Mouse (Mus musculus) adrenal gland, adult 8-10 months (tissue): ENCODE measurements around the gene Gmds. TPM values are rescaled to one million over a fixed set of nuclear protein-coding genes. Genes with fewer than 3 reads are reported as not detected.

Source experiments
- DNase-seq: peaks from one replicate; pipeline ENCODE4 v3.0.0; 2022
- total RNA-seq, 4 experiments: library from RNA; stranded (reverse); gene quantifications; 2 replicates each; pipeline ENCODE4 v1.2.4; 2022

Gene Gmds
- total RNA-seq, 4 experiments from 2014 or later: 7.1 to 8.6 (median 7.5) TPM

DNA sequence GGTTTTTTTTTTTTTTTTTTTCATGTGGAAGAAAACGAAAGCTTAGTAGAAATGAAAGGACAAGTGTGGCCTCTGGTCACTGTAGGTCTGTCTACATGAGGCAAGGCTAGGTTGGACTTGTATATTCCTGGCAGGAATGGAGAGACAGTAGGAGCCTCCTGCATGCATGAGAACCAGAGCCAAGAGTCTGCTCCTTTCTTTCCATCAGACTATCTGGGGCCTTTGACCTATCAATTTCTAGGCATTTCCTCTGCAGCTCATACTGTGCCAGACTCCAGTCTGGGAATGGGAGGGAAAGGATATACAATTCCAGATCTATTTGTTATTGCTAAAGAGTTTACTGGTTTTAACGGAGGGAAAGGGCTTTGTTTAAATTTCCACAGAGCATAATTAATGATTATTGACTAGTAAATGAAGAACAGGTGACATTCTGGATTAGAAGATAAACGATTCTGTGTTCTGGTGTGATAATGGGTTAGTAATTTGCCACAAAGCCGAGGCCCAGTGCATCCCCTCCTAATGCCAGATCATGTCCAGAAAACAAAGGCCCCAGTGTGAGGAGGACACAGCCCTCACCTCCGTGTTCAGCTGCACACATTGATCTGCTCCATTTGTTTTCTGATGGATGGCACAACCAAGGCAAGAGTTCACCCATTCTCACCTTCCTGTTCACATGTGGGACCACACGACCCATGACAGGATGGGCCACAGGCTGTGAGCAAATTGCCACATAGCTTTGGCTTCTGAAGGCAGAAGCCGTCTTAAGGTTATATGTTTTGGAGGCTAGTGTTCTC, 394.9 kb downstream of the Gmds start:
- no peak for DNase-seq

DNA sequence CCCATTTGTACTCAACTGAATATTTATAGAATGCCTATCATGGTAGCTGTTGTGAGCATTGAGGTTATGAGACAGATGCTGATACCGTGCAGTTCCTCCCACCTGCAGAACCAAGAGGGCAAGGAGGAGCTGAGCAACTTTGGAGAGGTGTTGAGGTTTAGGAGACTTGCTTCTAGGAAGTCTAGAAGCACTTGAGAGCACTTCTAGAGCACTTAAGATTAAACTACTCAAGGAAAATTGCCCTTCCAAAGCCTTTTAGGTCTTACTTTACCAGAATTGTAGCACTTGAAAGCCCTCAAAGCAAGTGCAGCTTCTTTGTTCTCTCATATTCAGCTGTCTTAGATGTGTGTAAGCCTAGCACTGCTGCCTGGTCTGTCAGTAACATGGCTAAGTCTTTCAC, 409.2 kb downstream of the Gmds start:
- no peak for DNase-seq

DNA sequence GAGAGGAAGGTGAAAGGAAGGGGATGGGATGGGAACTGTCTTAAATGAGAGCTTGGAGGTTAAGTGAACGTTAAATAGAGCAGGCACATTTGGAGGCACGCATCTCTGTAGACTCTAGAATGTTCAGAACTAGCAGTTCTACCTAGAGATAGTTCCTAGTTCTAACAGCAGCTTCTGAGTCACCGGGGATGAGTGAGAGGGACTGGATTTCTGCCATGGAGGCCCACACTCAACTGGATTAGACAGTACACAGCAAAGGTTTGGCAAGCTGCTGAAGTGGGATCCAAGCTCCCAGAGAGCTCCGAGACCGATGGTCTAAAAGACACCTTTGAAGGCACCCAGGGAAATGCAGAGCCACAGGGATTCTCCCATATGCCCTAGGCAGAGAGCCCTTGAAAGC, 411.9 kb downstream of the Gmds start:
- no peak for DNase-seq

DNA sequence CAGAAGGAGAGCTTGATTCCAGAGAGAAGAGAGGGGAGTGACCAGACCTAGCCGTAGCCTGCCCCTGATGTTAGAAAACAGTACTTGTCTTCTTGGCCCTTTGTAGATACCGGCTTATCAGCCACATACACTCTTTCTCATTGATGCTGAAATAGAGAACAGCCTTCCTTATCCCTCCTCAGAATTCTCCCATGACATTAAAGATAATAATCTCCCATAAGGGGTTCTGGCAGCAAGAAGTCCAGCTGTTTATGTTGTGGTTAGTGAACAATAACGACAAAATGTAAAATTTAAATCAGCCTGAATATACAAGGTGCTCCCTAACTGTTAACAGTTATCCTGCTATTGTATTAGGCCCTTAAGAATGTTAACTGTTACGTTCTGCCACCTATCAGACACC, 414.0 kb downstream of the Gmds start:
- DNase-seq: no peak

DNA sequence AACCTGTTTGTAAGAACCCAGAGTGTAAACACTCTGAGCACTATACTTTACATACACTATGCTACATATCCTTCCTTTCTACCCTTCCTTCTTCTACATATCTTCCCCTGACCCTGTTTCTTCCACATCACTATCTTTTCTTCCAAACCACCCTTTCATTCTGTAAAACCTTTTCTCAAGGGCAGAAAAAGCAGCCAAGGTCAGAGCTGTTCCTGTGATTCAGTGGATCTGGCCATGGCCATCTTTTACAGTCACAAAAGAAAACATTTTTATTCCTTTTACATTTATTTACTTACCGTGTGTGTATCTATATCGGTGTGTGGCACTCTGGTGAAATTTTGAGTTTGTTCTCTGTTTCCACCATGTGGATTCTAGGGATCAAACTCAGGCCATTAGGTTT, 418.8 kb downstream of the Gmds start:
- no peak for DNase-seq

DNA sequence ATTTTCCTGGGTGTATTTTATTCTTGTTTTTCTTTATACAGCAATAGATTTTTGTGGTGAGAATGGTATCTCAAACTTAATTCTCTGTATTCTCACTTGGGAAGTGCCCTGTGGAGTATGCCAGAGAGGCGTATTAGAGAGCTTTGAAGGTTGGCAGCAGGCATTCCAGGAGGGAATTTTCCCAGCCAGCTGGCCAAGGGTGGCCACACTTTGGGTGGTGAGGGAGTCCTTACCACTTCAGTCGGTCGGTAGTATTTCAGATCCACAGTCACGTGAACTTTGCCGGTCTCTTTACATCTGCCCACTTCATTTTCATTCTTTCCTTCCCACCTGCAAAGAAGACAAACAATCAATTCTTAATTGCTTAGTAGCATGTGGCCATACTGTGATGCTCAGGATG, 421.2 kb downstream of the Gmds start:
- no peak for DNase-seq

DNA sequence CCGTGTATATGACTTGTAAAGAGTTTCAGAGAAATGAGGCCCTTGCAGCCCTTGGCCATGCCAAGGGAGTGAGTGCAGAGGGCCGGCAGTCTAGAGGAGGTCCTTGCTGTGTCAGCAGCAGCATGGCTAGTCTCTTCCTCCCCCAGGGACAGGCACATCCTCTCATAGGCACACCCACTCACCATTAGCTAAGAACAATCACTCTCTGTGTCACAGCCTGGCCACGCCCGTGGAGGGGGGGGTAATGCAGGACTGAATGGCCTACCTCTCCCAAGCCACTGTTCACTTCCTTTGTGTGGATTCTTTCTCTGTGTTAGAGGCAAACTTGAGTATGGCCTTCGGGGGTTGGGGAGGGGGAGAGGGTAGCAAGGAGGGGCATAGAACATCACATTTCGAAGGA, 422.8 kb downstream of the Gmds start:
- no peak for DNase-seq

DNA sequence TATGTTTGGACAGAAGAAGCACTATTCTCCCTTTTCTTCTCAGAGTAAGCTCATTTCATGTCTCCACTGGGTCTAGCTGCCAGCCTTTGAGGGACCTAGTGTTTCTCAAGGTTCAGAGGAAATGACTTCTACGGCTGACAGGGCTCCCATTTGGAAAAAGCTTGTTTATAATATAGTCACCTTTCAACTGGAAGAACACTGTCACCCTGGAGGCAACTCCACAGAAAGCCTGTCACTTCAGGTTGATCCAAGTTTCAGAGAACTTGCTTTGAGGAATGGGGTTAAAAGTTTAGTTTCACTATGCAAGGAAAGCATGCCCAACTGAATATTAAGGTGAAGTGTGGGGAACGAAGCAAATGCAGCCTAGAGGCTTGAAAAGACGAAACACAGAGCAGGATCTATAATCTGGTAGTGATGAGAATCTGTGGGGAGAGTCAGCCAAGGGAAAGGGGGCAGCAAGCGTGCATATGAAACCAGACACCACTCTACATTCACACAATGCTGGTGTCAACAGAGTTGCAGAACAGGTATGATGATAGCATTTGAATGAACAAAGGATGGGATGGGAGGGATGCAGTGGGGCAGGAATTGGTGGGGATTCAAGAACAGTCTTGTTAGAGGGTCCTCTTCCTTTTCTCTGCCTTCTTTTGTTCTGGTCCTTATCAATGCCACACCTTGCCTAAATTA, 423.5 kb downstream of the Gmds start:
- no peak for DNase-seq

DNA sequence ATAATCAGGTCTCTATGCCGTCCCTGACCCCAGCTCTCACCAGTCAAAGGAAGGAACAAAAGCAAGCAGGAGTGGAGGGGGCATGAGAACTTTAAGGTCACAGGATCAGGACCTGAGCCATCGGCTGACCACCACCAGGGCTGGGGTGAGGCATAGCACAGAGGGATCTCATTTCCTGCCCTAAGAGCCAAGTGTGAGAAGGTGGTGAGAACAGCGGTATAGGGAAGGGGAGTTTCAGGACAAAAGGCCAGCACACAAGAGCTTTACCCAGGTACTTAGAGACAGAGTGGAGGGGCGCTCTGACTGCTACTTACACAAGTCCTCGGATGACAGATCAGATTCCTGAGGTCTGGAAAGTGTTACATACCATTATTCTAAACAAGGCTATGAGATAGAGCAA, 426.6 kb downstream of the Gmds start:
- no peak for DNase-seq

DNA sequence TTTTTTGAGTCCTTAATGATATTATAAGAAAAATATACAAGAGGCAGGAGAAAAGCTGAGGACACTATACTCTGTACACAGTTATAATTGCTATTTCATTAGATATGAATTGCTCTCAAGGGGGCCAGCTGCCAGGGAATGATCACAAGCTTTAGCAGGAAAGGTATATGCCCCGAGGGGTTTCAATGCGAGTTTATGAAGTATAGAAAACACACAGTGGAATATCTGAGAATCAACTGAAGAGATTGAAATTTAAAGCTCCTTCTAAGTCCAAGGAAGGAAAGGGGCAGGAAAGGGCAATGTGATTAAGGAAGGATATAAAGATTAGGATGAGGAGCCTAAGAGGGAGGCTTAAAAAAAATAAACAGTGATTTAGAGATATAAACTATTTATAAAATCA, 427.2 kb downstream of the Gmds start:
- DNase-seq: no peak

DNA sequence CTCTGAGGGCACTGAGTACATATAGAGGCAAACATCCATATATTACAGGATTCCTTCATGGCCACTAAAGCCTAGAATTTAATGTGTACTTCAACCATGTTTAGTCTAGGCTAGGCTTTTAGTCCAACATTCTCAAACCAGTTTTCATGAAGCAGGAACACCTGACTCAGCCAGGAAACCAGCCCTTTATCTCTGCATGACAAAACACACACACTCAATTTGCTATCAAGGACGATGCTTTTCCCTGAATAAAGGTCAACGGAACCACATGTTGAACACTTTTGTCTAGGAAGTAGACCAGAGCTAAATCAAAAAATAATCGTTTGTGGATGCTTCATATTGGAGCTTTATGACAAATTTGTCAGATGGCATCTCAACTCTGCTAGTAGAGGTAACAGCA, 429.5 kb downstream of the Gmds start:
- DNase-seq: no peak

DNA sequence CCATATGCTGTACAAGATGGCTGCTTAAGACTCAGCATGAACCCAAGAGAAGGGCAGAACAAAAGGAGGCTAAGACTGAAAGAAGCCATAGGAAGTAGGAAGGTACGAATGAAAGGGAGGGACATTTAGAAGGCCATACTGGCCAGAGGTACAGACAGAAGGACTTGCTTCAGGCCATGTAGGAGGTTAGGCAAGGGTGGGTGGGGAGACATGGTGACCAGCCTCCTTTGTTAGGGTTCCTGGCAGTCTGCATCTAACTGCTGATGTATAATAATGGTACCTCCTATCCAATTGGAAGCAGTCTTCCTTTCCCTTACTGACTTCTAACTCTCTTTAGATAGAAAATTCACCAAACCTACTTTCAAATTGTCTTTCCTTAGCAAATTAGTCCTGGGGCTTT, 432.0 kb downstream of the Gmds start:
- no peak for DNase-seq

DNA sequence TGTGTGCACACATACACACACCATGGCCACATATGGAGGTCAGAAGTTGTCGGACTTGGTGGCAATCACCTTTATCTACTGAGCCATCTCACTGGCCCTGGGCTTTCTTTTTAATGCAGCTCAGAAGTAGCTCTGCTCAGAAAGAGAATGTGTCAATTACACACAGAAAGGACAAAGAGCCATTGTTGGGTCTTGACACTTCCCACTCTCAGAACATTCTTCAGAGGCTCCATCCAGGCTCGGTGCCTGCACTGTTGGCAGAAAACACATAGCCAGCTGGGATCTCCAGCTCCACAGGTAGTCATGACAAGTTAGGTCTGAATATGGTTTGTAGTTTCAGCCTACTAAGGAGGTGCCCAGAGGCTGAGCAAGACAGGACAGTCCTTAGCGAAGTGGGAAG, 438.3 kb downstream of the Gmds start:
- no peak for DNase-seq

DNA sequence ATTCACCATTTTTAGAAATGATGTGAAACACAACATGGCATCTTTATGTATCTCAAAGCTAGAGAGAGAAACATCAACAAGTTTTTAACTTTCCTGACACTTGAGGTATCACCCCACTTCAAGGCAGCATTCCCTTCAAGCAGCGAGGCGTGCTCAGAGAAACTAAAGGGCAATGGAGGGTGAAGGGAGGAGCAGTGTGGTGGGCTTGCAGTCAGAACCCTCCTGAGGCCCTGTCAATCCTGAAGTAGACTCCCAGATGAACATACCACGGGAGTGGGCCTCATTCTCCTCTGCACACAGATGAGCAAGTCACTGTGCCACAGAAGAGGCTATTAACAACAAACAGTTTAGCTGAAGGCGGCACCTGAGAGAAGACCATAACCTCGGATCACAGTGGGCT, 439.1 kb downstream of the Gmds start:
- no peak for DNase-seq

DNA sequence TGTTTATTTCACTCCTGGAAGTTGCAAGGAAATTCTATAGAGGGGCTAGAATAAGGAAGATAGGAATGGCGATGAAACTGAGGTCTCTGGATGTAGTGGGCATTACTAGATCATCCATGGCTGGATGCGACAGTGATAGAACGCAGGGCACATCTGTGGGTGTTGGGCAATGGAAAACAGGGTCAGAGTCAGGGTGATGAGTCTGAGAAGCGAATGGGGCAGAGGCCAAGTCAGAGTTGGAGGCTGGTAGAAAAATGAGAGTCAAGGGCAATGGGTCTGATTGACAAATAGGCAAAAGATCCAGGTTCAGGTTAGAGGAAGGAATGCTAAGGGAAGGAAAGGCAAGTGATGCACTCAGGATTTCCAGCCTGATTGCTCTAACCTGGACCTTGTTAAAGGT, 441.0 kb downstream of the Gmds start:
- no peak for DNase-seq

DNA sequence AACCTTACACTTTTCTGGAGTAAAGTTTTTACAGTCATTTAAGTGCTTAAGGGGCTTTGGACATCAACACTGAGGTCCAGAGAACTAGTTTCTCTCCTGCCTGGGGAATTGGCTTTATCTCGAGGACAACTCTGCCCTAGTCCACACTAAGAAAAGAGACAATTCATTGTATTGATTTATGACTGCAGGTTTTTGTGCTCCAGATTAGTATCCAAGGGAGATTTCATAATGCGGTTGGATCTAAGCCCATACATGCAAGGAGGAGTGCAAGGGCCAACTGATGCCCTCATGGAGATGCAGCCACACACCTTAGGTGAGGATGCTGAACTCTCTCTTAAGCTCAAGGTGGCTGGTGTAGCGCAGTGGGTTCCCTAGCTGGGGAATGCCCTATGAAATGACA, 444.0 kb downstream of the Gmds start:
- DNase-seq: no peak

DNA sequence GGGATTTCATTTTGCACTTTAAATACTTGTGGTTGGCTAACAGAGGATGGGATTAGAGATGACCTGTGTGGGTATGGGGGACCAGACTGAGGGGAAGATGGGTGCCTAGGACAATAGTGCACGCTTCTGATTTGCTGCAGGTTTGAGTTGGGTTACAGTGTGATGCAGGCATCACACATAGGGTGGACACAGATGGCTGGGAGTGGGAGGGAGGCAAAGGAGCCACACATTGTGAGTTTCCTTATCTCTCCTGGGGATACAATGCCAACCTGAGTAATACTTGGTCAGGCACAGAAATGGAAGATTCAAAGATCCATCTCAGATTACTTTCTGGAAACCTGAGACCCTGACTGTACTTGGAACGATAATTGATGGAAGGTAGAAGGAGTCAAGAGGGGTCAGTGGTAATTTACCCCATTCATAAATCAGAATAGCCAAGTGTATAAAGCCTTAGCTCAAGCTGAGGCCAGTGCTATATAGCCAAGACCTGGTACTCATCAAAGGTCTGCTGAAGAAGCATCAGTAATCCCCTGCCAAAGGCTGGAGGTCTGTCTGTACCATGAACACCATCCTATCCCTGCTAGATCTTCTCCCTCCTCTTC, 445.5 kb downstream of the Gmds start:
- no peak for DNase-seq

DNA sequence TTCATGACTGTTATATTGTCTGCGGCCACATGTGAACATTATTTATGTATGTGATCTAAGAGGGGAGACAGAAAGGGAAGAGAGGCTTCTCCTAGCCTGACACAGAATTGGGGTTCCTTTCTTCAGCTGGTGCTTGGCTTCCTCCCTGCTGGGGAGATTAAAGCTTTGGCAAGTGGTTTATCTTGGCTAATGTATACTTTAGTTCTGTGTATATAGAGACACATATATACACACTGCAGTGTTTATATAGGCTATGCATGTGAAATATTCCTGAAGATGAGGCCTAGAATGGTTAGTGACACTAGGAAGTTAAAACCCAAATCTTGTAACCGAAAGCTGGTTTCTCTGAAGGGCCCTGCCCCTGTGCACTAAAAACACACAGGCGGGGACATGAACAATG, 450.0 kb downstream of the Gmds start:
- DNase-seq: no peak

DNA sequence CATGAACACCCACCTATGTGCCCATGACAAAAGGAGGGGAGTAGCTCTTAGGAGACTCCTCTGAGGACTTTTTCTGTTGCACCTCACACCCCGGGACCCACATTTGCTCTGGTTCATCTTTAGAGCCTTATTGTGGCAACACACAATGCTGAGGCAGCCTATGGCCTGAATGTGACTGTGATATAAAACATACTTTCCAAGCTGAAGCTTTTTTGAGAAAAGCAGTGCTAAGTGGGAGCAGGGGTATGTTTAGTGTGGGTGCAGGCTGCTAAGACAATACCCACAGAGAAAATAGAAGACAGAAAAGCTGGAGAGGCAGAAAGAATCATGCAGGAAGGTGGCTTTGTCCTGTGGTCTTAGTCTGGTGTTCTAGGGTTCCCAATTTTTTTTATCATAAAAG, 452.8 kb downstream of the Gmds start:
- DNase-seq: no peak

DNA sequence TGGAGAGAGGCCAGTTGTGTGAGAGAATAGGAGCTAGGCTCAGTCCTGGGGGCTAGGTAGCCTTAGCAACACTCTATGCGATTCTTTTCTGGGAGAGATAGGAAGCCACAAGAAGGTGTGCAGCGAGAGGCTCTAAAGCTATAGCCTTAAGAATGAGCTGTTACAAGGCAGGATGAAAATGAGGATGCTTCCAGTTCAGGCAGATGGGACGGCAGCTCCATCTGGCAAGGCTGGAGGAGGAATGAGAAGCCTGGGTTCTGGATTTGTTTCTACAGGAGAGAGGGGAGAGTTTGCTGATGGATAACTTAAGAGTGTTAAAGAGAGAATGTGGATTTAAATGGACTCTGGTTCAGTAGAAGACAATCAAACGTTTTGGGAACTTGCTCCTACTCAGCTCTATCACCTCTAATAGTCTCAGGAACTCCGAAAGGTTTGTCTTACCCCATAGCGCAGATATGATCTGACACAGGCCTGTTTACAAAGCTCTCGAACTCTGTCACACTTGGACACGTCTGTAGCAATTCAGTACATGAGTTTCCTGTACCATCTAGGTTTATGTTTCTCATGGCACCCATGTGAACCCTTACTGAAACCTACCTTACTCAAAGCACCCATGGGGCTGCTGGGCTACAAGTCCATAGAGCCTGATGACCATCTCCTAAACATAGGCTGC, 459.6 kb downstream of the Gmds start:
- no peak for DNase-seq

DNA sequence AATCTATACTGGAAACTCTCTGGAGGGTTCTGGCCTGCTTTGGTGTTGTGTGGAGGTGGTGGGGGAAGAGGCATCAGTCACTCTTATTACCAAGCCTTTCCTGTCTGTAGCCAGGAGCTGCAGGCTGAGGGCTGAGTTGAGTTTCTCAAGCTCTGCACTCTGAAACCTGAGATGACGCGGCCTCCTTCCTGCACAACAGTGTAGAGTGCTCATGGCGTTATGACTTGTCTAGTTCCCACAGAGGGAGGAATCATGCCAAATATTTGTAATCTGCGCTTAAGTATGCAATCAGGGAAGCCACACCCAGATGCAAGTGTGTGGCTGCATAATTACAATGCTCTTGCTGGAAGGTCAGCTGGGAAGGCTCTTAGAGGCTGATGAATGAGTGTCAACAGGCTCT, 461.5 kb downstream of the Gmds start:
- no peak for DNase-seq

DNA sequence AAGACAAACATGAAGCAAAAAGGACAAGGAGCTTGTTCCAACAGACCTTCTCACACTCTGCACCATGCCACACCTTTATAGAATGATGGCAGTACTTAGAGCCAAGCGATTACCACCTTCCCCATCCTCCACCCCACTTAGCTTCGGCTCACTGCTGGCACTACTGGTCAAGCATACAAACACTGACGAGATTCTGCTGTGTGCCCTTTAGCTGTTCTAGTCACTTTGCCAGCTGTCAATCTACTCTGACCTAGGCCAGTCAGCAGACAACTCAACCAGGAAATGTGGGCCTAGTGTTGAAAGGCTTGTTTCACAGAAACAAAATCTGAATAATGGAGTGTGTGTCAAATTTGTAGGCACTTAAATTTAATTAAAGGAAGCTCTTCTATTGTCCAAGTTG, 464.1 kb downstream of the Gmds start:
- DNase-seq: no peak

DNA sequence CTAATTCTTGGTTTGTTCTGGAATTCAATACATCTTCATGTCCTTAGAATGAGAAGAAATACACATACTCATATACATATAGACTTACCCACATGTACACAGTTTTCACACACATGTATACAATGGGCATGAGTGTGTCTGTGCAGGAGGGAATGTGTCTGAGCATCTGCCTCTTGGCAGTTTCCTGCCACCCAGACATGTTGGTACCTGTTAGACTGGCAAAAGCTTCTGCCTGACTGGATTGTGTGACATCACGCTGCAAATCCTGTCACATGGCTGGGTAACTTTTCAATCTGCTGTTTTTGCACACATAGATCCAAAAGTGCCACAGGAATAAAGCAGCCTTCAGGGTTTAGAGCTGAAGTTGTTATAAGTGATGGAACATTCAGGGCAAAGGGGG, 465.3 kb downstream of the Gmds start:
- no peak for DNase-seq

DNA sequence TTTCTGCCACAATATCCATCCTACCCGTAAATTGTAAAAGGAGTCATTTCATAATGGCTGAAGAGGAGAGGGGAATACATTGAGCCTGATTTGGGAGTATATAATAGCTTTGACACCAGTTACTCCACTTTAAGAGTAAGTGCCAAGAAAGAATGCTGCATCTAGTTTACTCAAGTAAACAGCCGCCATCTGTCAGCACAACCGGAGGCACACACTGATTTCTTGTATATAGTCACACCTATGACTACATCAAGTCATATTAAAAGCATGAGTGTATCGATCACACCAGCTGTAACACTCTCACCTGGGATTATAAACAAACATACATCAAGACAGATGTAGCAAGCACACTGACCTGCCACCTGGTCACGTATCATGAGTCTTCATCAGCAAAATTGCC, 473.8 kb downstream of the Gmds start:
- no peak for DNase-seq
